Mouse (Mus musculus) heart, adult 18-20 months (tissue): Measurements from ENCODE around the gene Havcr1. TPM values are rescaled to one million over a fixed set of nuclear protein-coding genes. Genes with fewer than 3 reads are reported as not detected.
"Not testable (repeated sequence)": the region's sequence is repeated elsewhere in the genome, so short reads cannot be mapped to it uniquely, and the experiment has no call there.

ENCODE experiments used
- DNase-seq, 2 experiments: peaks; one replicate each; pipeline ENCODE4 v3.0.0; 2021 to 2022; ENCODE audit warnings: mixed read lengths in 1 of 2
- long read RNA-seq, 2 experiments: library from polyadenylated mRNA; stranded (forward); transcript quantifications; one replicate each; pipeline ENCODE4 v2.0.0; 2021
- total RNA-seq, 2 experiments: library from RNA; stranded (reverse); gene quantifications; 2 replicates each; pipeline ENCODE4 v1.2.3; 2021

Gene Havcr1
- under 1 TPM in 1 of 2 experiments, not detected in 1; 0.72 TPM for total RNA-seq
- long read RNA-seq, experiment 1, partial matches to known transcripts: 0 of 1 reads
- long read RNA-seq, experiment 1, other reads (novel, unspliced or antisense): 1 of 1 reads
- long read RNA-seq, experiment 2: 0 reads

DNA sequence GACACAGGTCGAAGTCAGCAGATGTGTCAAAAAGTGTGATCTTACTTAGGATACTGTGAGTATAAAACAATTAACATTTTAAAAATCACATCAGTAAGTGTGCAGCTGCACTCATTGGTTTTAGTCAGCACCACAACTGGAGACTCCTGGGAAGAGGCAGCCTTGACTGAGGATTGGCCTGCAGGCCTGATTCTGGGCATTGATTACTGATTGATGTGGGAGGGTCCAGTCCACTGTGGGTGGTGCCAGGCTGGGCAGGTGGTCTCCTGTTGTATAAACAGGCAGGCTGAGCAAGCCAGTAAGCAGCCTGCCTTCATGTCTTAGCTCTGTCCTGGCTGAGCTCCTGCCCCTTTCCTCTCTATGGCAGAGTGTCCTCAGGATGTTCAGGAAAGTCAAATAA, at the start of gene Havcr1:
Gene Havcr1 (plus strand): TSS at position 5 of the 400 bp plus-strand sequence.
- not testable (repeated sequence) for DNase-seq

GRCm38 (mm10) chr11:46690136-46690535, 44.7 kb upstream of the Havcr1 start:
- DNase-seq: no peak

GRCm38 (mm10) chr11:46695849-46696248, 39.0 kb upstream of the Havcr1 start:
- not testable (repeated sequence) for DNase-seq

- DNase-seq: no peak
These were observed 37.2 kb upstream of the Havcr1 start for GRCm38 (mm10) chr11:46697433-46698277.

DNA sequence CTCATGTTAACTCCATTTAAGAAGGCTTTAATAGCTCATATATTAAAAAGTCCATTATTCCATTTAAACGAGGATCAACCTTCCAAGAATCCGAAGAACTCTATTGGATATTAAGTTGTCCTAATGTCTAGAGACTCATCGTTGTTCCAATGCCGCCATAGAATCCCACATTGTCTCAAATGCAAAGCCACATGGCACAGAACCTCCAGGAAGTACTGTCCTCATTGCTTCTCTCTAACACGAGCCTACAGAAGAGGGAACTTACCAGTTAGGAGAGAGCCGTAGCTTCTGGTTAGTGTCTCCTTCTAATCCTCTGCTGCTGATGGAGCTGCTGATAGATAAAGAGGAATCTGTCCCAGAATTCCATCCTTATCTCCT, 36.6 kb upstream of the Havcr1 start:
- DNase-seq: no peak

DNA sequence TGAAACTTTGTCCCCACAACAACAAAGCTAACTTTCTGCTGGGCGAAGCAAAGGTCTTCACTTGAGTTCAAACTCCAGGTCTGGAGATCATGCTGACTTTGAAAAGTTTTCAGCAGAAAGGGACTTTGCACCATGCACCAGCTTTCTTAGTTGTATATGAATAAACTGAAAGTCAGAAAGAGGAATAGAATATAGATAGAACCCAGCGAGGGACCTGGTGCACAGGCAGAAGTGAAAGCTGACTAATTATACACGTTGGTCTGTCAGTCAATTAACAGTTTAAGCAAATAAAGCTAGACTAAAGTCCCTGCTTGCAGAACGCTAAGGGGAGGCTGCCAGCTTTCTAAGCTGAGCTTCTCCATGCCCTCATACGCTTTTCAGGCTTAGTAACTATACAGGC, 36.0 kb upstream of the Havcr1 start:
- no peak for DNase-seq

GRCm38 (mm10) chr11:46706664-46707356, 28.1 kb upstream of the Havcr1 start, which contains the start of gene Timd2:
Timd2 (minus strand) TSS chr11:46707061.
- no peak for DNase-seq

GRCm38 (mm10) chr11:46731541-46732070, 3.3 kb upstream of the Havcr1 start:
- no peak for DNase-seq

DNA sequence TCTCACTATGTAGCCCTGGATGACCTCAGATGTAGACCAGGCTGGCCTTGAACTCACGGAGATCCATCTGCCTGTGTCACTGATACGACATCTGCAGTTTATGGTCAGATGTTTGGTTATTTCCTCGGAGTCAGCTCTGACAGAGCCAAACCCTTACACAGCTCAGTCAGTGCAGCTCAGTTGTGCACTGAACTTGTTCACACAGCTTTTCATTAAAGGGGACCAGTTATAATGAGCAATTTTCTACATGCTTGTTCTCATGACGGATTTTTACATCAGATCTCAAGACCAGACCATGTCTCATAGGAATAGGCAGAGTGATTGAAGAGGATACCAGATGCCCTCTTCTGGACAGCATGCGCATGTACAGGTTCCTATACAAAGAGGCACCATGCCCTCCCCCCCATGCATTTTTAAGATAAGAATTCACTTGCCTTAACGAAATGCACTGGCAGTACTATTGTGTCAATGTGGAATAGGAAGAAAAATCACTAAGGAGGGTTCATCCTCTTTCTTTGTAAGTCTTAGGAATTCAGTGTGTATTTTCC, 1.6 kb upstream of the Havcr1 start:
- no peak for DNase-seq

DNA sequence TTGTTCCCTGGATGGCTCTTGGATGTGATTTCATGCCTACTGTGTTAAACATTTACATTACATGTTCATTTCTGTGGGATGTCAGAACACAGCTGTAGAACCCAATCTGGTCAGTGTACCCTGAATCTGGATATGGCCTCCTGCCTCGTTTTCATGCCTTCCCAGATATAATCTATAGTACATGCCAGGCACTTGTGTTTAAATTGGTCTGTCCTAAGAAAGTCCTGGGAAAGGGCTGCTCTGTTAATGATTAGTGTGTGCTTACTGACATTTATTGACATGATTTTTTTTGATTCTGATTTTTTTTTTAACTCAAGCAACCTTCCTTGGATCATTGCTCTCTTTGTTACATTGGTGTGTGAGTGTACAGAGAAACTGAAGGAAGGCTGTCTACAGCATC, 263 bp upstream of the Havcr1 start:
- DNase-seq: no peak

GRCm38 (mm10) chr11:46739501-46739900, 4.6 kb downstream of the Havcr1 start:
- no peak for DNase-seq

DNA sequence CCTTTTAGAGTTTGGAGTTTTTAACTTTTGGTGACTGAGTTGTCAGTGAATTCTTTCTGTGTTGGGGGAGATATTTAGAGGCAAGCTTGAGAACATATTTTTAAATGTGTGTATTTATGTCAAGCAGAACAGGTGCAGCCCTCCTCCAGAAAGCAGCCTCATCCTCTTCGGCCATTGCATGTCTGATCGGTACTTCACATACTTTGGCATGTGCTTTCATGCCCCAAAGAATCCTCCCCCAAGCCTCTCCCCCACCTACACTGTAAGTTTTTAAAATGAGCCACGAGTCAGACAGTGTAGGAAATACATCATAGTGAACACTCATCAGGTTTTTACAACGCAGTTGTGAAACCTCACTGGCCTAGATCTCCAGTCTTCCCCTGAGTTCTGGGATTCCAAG, 6.0 kb downstream of the Havcr1 start:
- DNase-seq: no peak

DNA sequence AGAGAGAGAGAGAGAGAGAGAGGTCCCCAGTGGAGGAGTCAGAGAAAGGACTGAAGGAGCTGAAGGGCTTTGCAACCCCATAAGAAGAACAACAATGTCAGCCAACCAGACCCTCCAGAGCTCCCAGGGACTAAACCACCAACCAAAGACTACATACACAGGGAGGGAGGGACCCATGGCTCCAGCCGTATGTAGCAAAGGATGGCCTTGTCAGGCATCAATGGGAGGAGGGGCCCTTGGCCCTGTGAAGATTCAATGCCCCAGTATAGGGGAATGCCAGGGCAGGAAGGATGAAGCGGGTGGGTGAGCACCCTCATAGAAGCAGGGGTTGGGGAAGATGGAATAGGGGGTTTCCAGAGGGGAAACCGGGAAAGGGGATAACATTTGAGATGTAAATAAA, 6.8 kb downstream of the Havcr1 start:
- no peak for DNase-seq

DNA sequence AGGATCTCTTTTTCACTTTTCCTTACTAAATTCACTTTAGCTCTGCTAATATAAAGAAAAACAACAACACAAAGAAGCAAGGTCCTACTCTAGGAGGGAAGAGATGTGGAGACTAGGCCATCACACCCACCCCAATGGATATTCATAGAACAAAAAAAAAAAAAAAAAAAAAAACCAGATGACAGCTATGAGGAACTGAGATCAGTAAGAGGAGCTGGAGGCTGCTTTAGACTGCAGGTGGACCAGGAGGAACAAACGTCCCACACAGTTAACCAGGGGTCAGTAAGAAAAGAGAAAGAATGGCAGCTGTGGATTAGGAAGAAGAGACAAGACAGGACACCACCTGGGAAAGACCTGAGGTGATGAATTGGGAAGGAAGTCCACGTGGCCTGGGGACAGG, 13.1 kb downstream of the Havcr1 start:
- no peak for DNase-seq

DNA sequence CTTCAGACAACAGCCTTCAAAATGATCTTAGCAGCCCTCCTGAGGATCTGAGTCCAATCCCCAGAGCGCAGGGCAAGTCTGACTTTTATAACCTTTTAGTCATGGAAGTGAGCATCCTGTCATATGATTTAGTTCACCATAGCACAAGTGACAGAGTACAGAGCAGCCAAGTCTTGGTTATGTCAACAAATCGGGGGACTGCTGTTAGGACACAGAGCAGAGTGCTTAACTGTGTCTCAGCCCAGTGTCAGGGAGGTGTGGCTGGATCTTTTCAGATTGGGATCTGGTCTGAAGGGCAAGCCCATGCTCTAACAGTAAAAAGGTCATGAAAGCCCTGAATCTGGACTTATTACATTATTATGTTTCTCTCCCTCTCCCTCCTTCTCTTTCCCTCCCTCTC, 18.8 kb downstream of the Havcr1 start:
- no peak for DNase-seq

GRCm38 (mm10) chr11:46754669-46755068, 19.8 kb downstream of the Havcr1 start:
- DNase-seq: no peak

- DNase-seq: not testable (repeated sequence)
These were observed 20.8 kb downstream of the Havcr1 start for GRCm38 (mm10) chr11:46755714-46756113.

DNA sequence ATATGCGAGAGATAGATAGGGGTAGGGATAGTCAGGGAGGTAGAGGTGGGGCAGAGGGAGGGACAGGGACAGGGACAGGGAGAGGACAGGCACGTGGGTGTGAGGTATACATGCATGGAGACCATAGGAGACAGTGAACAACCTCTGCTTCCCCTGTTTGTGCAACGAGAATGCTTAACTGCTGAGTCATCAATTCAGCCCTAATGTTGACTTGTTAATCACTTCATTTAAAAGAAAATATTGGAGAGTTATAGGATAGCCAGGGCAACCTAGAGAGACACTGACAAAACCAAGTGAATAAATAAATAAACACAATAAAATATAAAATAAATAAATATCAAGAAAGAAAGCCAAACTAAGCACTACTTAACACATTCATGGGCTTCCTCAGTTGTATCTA, 42.0 kb downstream of the Havcr1 start:
- DNase-seq: no peak

DNA sequence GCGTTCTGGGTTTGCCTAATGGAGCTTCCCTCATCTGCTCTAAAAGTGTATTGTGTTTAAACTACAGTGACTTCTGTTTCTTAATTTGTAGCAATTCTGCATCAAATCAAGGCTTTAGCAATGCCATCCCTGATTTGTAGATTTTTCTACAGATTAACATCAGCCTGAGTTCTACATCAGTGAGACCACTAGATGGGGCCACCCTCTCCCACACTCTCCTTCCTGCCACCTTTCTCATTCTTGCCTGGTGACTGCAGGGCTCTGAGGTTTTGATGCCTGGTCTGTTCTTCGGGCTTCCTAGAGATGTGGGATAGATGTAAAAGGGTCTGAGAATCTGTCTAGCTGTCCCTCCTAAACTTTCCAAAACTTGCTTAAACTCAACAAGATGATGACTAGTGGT, 44.9 kb downstream of the Havcr1 start:
- no peak for DNase-seq

DNA sequence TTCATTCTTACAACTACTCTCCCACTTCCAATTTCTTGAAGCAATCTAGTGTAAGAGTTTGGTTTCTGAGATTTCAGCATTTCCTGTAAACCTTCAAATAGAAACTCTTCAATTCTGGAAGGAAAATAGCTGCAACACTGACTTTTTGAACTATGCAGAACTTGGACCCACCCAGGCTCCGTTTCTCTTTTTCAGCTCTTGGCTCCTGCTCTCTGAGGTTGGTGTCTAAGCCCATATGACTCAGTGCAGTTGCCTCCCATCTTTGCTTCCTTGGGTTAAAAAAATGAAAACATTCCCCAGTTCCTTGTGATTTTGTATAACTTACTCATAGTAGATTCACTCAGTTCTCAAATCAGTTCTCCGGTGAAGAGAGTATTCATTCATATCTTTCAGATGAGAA, 69.6 kb downstream of the Havcr1 start:
- DNase-seq: peak in 1 of 2 experiments; percentile 29

GRCm38 (mm10) chr11:46810511-46810910, 75.6 kb downstream of the Havcr1 start, which contains the start of gene Timd4:
Timd4 (plus strand) TSS chr11:46810800.
- DNase-seq: peak; percentile 11 to 40

- no peak for DNase-seq
These were observed 82.8 kb downstream of the Havcr1 start for GRCm38 (mm10) chr11:46817692-46818091.

DNA sequence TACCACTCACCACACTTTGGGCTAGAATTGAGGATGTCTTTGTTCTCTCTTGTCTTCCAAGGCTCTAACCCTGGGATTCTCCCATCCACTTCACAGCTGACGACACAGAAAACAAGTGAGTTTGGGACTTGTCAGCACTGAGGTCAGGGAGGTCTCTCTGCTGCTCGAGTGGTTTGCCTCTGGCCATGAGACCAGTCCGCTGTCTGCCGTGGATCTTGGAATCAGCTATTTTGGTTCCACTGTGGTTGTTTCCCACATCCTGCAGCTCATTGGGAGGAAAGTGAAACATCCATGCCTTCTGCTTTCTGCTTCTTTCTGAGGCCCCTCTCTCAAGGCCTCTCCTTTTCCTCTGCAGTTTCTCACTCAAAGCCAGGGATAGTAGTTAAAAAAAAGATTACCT, 85.0 kb downstream of the Havcr1 start:
- DNase-seq: peak in 1 of 2 experiments; percentile 7
